Mouse (Mus musculus): ENCODE results near the gene Shq1. TPM values are rescaled to one million over a fixed set of nuclear protein-coding genes. Genes with fewer than 3 reads are reported as not detected.

Gene Shq1
- total RNA-seq, 2 experiments from 2014 or later, result 6.1 to 6.6 TPM

DNA sequence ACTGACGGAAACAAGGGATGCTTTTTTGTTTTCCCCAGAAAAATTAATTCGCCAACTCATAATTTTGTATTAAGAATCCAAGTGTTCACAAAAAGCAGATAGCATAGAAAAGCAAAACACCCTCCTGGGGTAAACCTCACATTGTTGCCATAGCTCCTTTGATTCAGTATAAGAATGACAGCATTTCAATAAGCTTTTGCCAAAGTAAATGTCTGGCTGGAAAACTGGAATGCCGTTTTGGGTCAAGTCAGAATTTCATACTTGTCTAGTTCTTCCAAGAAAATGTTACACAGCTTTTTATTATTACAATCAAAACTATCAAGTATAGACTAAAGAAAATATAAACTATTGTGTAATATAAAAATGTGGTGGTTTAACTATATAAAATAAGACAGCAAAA lies 61.7 kb downstream of the Shq1 start:
- no peak for DNase-seq (ENCODE audit: low spot score in 2 of 2)

DNA sequence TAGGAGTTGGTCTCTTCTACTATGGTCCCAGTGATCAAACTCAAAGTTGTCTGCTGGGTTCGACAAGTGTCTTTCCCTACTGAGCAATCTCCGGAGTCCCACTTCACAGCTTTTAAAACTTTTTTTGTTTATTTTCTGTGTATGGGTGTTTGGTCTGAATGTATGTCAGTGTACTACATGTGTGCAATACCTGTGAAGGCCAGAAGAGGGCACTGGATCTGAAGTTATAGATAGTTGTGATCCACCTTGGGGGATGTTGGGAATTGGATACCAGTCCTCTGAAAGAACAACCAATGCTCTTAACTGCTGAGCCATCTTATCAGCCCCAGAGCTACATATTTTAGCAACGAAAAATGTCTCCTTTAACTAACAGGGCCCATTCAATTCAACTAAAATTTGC lies 62.5 kb downstream of the Shq1 start:
- no peak for DNase-seq (ENCODE audit: low spot score in 2 of 2)

DNA sequence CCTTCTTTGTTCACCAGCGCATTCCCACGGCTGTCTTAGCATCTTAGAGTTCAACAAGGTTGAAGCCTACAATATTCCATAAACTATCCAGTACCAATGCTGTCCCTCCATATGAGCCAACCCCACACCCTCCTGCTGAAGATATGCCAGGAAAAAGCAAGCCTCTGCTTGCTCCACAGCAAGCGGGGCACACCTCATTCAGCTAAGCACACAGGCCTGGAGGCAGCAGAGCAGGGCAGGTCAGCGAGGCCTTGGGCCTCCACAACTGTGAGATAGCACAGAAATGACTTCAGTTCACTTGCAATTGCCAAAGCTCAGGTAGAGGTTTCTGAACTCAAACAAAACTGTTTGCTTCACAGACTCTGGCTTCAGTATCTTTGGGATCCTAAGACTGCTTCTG lies 64.2 kb downstream of the Shq1 start:
- DNase-seq (ENCODE audit: low spot score in 2 of 2), result no peak

DNA sequence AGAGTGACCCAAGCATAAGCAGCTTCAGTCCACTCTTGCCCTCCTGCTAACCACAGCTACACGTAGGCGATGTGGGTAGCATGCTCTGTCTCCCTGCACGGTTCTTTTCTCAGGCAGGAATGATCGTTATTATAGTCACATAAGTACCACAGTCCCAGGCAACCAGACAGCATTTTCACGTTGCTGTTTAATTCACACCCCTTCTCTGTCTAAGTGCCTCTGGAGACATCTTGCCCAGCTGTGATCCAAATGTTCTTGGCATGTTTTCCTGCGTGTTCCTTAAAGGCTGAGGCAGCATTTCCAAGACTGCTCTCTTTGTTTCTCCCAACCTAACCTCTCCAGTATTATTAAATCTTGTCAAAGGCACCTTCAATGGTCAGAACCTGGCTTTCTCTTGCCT lies 67.3 kb downstream of the Shq1 start:
- no peak for DNase-seq (ENCODE audit: low spot score in 2 of 2)

DNA sequence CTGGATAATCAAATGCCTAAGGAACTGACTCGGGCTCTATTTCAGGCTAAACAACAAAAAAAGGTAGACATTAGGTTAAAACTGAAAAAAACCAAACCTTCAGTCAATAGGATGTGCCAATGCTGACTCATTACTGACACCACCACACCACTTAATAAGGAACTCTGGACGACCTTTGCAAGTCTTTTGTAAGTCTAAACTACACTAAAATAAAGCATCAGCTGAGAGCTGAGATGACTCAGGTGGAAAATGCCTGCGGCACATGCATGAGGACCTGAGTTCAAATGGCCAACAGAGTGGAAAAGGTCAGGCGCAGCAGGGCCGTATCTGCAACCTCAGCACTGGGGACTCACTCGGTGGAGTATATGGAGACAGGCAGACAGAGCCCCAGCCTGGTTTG lies 69.3 kb downstream of the Shq1 start:
- DNase-seq (ENCODE audit: low spot score in 2 of 2), result no peak

DNA sequence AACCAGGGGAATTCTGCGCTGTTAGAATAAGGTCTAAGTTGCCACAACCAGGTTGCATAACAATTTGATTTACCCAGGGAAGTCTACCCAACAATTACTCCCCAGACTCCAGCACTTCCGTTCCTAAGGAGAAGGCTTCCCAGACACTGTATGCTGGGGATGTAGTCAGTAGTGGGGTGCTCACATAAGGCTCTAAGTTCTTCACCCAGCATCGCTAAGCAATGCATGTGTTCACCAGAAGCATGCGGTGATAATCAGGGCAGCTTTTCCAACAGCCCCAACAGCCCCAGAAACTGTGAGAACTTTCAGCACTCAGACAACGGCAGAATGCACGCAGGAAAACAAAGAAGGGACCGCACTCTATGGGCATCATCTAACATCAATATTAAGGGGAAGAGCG lies 77.1 kb downstream of the Shq1 start:
- no peak for DNase-seq (ENCODE audit: low spot score in 2 of 2)

DNA sequence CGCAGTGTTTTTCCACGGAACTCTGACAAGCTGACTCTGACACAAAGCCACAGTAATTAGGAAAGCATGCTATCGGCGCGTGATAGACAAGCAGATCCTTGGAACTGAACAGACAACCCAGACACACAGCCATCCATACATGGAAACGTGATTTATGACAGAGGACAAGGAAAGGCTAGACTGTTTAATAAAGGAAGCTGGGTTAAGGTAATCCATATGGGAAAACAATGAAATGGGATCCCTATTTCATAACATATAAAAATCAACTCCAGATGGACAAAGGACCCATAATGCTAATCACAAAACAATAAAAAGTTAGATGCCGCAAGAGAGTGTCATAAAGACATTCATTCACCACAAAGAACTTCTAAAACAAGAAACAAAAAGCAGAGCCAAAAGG lies 78.0 kb downstream of the Shq1 start:
- DNase-seq (ENCODE audit: low spot score in 2 of 2), result no peak

DNA sequence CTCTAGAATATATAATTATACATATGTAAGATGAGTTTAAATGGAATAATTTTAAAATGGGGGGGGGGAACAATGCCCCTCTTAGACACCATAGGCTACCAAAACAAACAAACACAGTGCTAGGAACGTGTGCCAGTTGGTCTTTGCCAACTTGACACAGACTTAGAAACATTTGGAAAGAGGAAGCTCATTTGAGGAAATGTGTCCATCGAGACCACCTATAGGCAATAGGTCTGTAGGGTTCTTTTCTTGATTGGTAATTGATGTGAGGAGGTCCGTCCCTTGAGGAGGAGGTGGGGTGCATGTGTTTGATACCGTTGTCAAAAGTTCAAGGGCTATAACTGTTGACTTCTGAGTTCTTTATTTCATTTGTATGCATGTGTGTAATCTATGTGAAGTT lies 80.4 kb downstream of the Shq1 start:
- no peak for DNase-seq (ENCODE audit: low spot score in 2 of 2)

DNA sequence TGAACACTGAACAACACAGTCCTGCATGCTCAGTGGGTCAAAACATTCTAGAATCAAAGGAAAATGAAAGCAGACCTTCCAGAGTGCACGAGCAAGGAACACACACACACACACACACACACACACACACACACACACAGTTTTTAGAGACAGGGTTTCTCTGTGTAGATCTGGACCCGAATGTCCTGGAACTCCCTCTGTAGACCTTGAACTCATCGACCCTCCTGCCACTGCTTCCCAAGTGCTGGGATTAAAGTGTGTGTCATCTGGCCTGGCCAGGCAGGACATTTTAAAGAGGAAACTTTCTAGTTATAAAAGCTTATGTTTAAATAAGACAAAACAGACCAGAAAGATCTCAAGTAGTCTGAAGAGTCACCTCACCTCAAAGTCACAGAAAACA lies 82.1 kb downstream of the Shq1 start:
- no peak for DNase-seq (ENCODE audit: low spot score in 2 of 2)

DNA sequence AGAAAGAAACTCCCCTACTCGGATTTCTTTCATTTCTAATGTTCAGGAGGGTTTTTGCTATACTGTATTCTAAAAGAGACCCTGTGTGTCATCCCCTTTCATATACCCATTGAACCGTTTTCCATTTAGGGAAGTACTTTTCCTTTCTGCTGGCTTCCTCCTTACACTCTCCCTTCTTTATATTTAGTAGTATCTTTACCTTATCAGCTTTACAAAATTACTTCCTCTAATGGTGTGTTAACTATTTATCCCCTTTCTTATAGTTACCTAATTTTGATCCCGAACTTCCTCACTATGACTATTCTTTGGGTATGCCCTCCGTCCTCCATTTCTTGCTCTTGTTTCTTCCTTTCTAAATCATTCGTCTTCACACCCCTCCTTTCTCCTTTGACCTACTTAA lies 84.2 kb downstream of the Shq1 start:
- no peak for DNase-seq (ENCODE audit: low spot score in 2 of 2)

DNA sequence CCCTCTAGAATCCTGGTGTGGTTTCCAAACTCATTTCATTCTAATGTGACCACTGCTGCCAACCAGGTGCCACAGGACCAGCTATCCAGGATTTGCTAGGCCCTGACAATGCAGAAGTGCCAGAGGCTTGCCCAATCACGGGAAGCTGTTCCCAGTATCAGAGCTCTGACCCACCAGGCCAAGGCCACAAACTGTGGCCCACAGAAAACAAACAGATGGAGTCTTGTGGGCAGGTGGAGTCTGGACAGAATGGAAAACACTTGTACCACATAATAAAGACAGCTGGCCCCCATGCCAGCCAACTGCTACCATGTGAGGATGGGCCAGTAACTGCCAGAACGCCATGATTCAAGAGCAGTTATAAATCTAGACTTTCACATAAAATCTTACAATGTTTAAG lies 89.0 kb downstream of the Shq1 start:
- DNase-seq (ENCODE audit: low spot score in 2 of 2), result no peak

DNA sequence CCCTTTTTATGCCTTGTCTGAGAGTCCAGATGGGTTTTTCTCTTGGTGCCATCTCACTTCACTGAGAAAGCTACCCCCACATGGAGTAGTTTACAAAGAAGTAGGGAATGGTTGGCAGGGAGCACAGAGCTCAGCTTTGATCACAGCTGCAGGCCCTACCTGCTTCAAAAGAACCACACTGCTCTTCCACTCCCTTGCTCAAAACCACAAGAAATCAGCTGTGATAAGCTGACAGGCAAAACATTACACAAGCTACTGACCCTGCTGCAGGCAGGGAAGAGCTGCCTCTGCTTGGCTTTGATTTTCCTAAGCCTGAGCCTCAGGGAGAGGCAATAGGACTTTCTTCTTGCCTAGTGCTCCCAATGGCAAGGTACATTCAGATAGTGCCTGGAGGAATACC lies 89.9 kb downstream of the Shq1 start:
- DNase-seq (ENCODE audit: low spot score in 2 of 2), result no peak

DNA sequence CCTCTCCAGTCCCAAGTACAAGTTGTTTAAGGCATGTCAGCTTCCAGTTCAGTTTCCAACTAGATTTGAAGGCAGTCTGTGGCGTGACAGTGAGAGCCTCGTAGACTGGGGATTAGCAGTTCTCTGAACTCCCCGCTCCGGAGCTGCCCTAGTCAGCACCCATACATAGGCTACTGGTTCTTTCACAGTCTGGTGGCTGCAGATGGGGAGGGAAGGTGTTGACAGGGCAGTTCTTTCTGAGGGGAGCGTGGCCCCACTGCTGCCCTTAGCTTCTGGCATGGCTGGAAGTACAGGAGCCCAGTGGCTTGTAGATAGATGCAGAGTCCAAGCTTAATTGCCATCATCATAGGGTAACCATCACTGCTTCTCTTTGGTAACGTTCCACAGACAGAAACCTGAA lies 93.4 kb downstream of the Shq1 start:
- no peak for DNase-seq (ENCODE audit: low spot score in 2 of 2)

DNA sequence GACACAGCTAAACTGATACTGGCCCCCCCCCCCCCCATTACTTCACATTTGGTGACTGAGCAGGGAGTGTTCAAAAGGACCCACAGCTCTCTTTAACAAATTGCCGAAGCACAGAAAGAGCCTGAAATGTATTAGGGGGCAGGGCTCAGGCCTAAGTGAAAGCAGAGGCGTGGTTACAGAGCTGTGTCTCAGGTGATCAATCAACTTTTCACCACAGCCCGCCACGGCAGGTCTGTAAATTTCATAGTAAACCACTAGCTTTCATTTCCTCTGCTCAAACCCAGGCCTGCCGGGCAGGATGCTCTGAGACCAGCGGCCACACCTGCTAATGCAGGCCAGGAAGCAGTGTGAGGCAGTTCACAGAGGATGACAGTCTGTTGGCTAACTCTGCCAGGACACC lies 94.8 kb downstream of the Shq1 start:
- DNase-seq (ENCODE audit: low spot score in 2 of 2), result no peak

DNA sequence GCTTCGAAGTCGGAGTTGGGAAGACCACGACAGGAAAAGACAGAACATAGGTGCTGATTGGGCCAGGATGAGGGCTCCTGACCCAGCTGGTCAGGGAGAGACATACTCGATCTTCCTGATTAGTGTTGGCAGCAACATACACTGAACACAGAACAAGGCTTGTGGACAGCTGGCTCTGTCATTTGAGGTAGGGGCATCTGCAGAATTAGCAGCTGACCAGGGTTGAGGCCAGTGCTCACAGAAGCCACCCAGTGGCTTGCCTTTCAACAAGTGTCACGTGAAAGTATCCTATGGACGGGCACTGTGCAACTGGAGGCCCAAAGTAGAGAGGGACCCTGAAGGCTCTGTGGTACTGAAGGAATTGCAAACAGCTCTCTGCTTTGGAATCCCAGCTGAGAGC lies 104.2 kb downstream of the Shq1 start:
- no peak for DNase-seq (ENCODE audit: low spot score in 2 of 2)

DNA sequence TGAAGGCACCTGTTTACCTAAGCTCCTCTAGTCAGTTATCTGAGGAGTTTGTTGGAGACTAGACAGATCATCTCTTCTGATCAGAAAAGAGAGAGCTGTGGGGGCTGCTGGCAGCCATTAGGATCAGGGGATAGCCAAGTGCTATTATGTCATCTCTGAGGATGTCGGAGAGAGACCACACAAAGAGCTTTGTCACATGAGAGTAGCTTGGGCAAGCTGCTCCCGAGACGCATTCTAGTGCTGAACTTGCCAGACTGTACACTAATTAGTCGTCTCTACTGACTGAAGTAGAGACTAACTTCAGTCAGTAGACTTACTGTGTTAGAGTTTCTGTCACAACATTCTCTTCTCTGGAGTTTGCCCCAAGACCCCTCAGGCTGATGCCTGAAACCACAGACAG lies 106.4 kb downstream of the Shq1 start:
- DNase-seq (ENCODE audit: low spot score in 2 of 2), result no peak

DNA sequence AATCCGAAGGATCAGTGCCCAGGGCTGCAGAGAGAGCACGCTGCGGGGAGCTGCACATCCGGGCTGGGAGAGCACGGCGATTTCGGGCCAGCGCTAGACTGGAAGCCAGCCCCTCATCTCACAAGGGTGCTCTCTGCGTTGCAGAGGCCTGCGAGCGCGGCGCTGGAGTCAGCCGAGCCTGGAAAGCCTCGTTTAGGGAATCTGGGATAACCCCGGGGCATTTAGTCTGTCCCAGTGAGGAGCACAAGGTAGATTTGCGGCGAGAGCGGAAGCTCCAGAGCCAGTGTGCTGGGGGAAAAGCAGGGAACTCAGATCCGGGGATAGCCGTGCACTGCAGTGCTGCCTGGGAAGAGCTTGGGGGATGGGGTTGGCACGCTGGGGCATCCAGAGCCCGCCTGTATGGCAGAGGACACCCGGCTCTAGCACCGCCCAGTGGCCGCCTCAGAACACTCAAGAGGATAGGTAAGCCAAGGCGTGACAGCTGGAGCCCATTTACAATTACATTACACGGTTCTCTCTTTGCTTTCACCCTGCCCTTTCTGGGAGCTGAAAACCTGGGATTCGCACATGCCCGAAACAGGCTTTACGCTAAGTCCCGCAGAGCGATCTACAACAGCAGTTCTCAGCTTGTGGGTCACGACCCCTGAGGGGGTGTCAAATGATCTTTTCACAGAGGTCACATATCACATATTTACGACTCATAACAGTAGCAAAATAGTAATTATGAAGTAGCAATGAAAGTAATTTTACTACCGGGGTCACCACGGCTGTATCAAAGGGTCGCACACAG lies 107.2 kb downstream of the Shq1 start:
- peak; percentile 83 to 85 for DNase-seq (ENCODE audit: low spot score in 2 of 2)

DNA sequence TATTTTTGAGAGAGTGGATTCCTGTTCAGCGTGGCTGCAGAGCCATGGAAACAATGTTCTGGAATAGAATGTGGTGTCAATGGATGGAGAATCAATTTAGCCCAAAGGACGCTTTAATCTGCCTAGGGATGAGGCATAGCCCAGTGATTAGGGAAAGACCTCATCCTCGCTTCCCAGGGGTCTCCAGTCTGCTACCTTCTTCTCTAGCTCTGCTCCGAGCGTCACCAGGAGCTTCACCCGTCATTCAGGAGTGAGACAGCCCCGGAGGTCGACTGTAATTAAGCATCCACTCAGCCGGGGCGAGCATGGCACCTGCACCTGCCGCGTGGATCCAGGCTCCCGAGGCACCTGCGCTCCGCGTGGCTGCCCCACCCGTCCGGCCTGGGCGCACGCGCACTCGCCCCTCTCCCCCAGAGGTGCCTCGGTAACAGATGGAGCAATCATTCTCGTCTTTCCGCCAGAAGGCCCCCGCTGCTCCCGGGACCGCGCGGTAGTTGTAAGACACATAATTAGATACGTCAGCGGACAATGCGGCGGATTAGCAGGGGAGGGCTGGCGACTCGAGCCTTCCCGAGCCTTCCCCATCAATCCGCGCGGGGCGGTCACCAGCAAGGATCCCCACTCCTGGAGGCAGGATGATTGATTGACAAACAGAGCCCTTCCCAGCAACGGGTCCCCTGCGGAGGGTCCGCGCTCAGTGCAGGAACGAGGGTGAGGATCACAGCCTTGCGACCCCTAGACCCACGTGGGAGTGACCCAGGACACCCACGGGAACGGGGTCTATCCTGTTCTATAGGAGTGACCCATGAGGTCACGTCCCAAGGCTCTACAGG lies 108.0 kb downstream of the Shq1 start:
- peak; percentile 46 to 61 for DNase-seq (ENCODE audit: low spot score in 2 of 2)

DNA sequence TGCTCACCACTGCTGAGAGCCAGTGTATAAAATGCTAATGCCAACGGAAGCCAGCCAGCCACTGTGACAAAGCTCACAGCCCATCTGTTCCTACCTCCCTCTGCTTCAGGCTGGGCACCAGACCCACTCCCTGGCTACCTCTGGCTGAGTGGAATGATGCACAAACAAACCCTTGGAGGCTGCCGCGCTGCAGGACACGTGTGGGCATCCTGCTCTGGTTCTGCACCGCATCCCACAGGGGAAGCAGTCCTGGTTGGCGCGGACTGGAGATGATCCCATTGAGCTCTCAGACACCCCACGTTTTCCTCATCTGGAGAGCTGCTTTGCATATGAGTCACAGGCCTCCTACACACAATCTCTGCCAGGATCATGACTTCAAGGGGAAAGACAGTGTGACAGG lies 112.9 kb downstream of the Shq1 start:
- peak; percentile 59 to 60 for DNase-seq (ENCODE audit: low spot score in 2 of 2)

DNA sequence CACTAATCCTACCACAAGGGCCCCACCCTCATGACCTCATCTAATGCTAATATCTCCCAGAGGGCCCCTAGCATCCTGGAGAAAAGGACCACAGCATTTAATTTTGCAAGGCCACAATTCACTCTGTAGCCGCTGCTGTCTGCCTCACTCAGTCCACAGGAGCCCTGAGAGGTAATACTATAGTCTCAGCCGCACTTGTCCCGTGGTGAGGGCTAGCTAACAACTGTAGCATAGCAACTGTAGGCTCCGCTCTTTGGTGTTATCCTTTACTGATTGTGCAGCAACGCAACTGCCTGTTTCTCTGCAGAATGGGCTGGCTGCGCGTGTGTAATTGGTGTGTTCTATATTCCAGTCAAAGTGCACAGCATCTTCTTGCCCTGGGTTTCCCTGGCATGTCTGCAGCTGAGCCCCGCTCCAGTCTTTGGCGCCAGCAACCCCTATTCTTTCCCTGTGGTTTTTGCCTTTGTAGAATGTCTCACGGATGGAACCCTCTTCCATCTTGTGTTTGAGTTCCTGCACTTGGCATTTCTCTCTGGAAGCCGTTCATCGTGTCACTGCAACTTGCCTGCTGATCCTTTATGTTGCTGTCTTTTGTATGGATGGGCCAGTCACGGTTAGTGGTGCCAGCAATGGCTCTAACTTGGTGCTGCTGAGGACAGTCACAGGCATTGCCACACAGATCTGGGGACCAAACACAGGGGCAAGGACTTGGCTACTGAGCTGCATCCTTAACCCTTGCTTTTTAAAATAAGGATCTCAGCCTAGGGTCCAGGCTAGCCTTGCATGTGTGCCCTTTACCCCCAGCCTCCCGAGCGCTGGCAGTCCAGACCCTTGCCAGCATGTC lies 128.6 kb downstream of the Shq1 start:
- DNase-seq (ENCODE audit: low spot score in 2 of 2), result no peak

DNA sequence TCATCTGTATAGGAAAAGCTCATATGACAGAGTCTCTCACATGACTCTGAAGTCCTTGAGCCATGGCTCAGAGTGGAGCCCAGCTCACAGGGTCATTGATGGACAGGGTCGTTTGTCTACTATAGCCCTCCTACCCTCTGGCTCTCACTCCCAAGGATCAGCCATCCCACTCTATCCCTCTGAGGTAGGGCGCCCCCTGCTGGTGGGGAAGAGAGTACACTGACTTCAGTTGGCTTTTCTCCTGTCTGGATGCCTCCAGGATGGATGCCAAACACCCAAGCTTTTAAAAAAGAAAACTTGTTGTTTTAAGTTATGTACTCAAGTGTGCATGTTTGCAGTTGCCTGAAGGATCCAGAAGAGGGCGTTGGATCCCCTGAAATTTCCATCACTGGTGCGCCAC lies 131.3 kb downstream of the Shq1 start:
- no peak for DNase-seq (ENCODE audit: low spot score in 2 of 2)

DNA sequence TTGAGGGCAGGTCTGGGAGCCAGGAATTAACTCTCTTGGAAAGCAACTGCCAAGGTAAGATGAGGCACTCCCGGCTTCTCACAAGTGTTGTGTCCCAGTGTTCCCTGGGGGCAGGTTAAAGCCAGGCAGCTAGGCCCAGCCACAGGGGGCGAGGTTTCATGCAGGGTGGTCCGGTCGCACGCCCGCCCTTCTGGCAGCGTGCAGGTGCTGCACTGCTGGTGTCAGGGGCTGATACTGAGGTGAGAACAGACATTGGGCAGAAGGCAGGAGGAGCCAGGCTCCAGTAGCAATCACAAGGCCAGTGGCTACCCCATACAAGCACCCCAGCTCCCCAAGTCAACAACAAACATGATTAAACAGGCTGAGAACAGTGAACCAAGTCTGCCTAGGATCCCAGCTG lies 132.4 kb downstream of the Shq1 start:
- no peak for DNase-seq (ENCODE audit: low spot score in 2 of 2)
